ENCODE assay signal across 14 mouse cellular contexts in the genomic region with DNA sequence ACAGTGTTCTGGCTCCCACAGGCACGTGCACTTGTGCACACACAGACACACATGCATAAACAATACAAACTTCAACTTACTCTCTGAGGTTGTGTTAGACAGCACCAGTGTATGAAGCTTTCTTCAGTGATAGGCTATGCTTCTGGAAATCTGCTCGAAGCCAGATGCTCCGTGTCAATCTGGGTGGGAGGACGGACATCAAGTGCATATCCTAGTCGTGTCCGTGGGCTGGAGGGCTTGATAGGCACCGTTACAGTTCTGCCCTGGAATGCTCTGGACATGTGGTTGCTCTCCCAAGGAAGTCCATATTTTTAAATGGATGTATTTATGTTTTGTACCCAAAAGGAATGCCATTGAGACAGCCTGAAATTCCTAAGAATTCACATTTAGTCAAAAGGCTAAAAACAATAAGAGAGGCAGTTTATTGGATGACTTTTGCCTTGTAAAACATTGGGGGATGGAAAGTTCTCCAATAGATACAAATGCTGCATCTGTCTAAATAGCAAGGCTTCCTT.
"Had no signal": no experiment of that assay in that cellular context is flagged by ENCODE, and none has a peak within 500 bp of the region (broad histone marks: within the 10 kb centered on the region; RNA-seq: fewer than 3 reads in every experiment).

No protein-coding gene starts in this region.

- H3K9me3 ChIP-seq: midbrain, embryonic 13.5 days; midbrain, embryonic 15.5 days; neural tube, embryonic 12.5 days; stomach, embryonic 15.5 days had no signal

- H3K4me3 ChIP-seq: megakaryocyte, embryonic 14.5 days; midbrain, embryonic 13.5 days; midbrain, embryonic 15.5 days; neural tube, embryonic 12.5 days; stomach, embryonic 15.5 days had no signal

- H3K9ac ChIP-seq: liver, postnatal 0 days; lung, embryonic 14.5 days; midbrain, embryonic 13.5 days; midbrain, embryonic 15.5 days; neural tube, embryonic 12.5 days; stomach, embryonic 15.5 days had no signal

- DNase-seq: liver, postnatal 0 days; right cerebral cortex, postnatal 14 days; thymus, adult 2 months; thymus, postnatal 25 days; thymus, postnatal 4 days had no signal

- H3K27me3 ChIP-seq: midbrain, embryonic 15.5 days; neural tube, embryonic 12.5 days; stomach, embryonic 15.5 days had no signal

- H3K4me2 ChIP-seq: lung, embryonic 14.5 days; midbrain, embryonic 11.5 days; midbrain, embryonic 13.5 days; midbrain, embryonic 15.5 days; neural tube, embryonic 12.5 days; stomach, embryonic 15.5 days had no signal

- H3K27ac ChIP-seq: macrophage; midbrain, embryonic 13.5 days; midbrain, embryonic 15.5 days; neural tube, embryonic 12.5 days; stomach, embryonic 15.5 days; stomach, postnatal 0 days had no signal

- ATAC-seq: liver, postnatal 0 days; midbrain, embryonic 13.5 days; midbrain, embryonic 15.5 days had no signal

- H3K4me1 ChIP-seq: neural tube, embryonic 12.5 days had no signal

- H3K36me3 ChIP-seq: midbrain, embryonic 13.5 days; midbrain, embryonic 15.5 days; neural tube, embryonic 12.5 days; stomach, embryonic 15.5 days had no signal
